Mouse (Mus musculus) testis, adult 2 months (tissue): ENCODE measurements around the gene Usp32.

Source experiments
- CTCF ChIP-seq: fragments of 200-500 bp; IDR thresholded peaks from 2 replicates; pipeline ENCODE4 v1.5.1; 2012; ENCODE audit warnings: low read depth, mild to moderate bottlenecking, inconsistent platforms, low read length, moderate library complexity; ENCODE audit not compliant: control insufficient read depth, insufficient read depth, insufficient replicate concordance
- POLR2A ChIP-seq: fragments of 200-500 bp; IDR thresholded peaks from 2 replicates; pipeline ENCODE4 v1.6.1; 2012; ENCODE audit warnings: low read depth, mild to moderate bottlenecking, inconsistent platforms, low read length, moderate library complexity; ENCODE audit not compliant: control insufficient read depth

DNA sequence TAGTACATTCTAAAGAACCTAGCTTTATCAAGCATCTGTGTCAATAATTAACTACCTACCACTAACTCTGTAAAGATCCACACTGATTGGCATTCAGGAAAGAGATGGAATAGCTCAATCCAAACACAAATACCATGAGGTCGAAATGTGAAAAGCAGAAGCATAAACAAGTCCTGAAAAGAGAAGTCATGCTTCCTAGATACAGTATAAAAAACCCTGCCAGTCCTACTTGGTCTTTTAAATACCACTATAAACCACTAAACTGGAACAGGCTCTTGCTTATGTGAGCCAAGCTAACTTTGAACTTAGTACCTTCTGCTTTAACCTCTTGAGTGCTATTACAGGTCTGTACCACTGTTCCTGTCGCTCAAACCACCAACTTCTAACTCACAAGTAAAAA, 8.4 kb downstream of the Usp32 start:
- TF ChIP-seq CTCF = no peak
- TF ChIP-seq POLR2A = no peak
